Mouse (Mus musculus) myocyte (in vitro differentiated cells): ENCODE results near the gene Ror2.

Experiments used
- CEBPB ChIP-seq: IDR thresholded peaks from 2 replicates; pipeline ENCODE4 v1.6.1; 2011; ENCODE audit warnings: mild to moderate bottlenecking, moderate library complexity; ENCODE audit not compliant: poor library complexity, insufficient read depth, severe bottlenecking
- E2F4 ChIP-seq: IDR thresholded peaks from one replicate; pipeline ENCODE4 v1.6.1; 2011; ENCODE audit warnings: mild to moderate bottlenecking, control low read depth, moderate library complexity; ENCODE audit not compliant: insufficient read depth
- MAX ChIP-seq: IDR thresholded peaks from one replicate; pipeline ENCODE4 v1.6.1; 2011; ENCODE audit warnings: low read depth, mild to moderate bottlenecking, control low read depth
- MYOD1 ChIP-seq, 3 experiments: IDR thresholded peaks; one replicate each; pipeline ENCODE4 v1.6.1; 2011; ENCODE audit warnings: control low read depth in 2 of 3, low read depth in 2 of 3, mild to moderate bottlenecking in 2 of 3, moderate library complexity in 1 of 3; ENCODE audit not compliant: insufficient read length in 2 of 3, control insufficient read depth in 1 of 3
- POLR2A ChIP-seq: IDR thresholded peaks from one replicate; pipeline ENCODE4 v1.6.1; 2011; ENCODE audit warnings: low read depth, mild to moderate bottlenecking, control low read depth, moderate library complexity; ENCODE audit not compliant: insufficient read length
- POLR2AphosphoS2 ChIP-seq: IDR thresholded peaks from one replicate; pipeline ENCODE4 v1.6.1; 2011; ENCODE audit warnings: low read depth, control low read depth; ENCODE audit not compliant: insufficient read length
- TCF3 ChIP-seq: IDR thresholded peaks from one replicate; pipeline ENCODE4 v1.6.1; 2011; ENCODE audit warnings: low read depth, control low read depth; ENCODE audit not compliant: insufficient read length

DNA sequence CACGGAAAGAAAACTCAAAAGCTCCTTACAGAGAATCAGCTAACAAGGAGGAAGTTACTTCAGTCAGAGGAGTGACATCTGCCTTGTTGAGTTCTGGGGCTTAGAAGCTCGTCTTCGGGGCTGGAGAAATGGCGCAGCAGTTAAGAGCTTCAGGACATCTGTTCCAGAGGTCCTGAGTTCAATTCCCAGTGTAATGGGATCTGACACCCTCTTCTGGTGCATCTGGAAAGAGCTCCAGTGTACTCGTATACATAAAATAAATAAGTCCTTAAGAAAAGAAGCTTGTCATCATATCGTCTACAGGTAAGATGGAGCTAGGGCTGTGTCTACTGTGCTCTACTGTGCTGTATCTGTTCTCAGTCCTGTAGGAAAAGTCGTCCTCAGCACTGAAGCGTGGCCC is 19.3 kb upstream of the Ror2 start:
- TF ChIP-seq POLR2A (no peak), CEBPB (no peak), TCF3 (no peak), MAX (no peak), MYOD1 (IDR thresholded peaks at IDR 0.05; ENCODE audit: control insufficient read depth in 1 of 3, insufficient read length in 2 of 3, low read depth in 2 of 3) (no peak), POLR2AphosphoS2 (no peak), E2F4 (no peak)
